Mouse (Mus musculus): ENCODE measurements at regions not wholly inside any gene's neighbourhood (a gene's known extent, or its start where the extent isn't known, plus 50 kb on each side); places are given as distances from the start of the nearest gene placed in this dataset.

GRCm38 (mm10) chr11:50547776-50548175 lies 54.1 kb upstream of the Adamts2 start:
- no peak for DNase-seq

- peak; percentile 52 to 58 for DNase-seq
These were observed 55.3 kb upstream of the Adamts2 start for GRCm38 (mm10) chr11:50546456-50547144.

GRCm38 (mm10) chr11:50545421-50545820 lies 56.5 kb upstream of the Adamts2 start:
- DNase-seq, result no peak

- DNase-seq, result peak; percentile 44 to 65
These were observed 61.7 kb upstream of the Adamts2 start for GRCm38 (mm10) chr11:50540136-50540535.

GRCm38 (mm10) chr11:50534266-50534665 lies 67.6 kb upstream of the Adamts2 start:
- no peak for DNase-seq

- no peak for DNase-seq
These were observed 74.0 kb upstream of the Adamts2 start for GRCm38 (mm10) chr11:50527923-50528322.

- DNase-seq, result no peak
These were observed 81.7 kb upstream of the Adamts2 start for GRCm38 (mm10) chr11:50520162-50520561.

- DNase-seq, result no peak
These were observed 77.0 kb upstream of the Rufy1 start for GRCm38 (mm10) chr11:50507882-50508281.

- no peak for DNase-seq
These were observed 76.5 kb upstream of the Rufy1 start for GRCm38 (mm10) chr11:50507498-50507824.

- DNase-seq, result no peak
These were observed 76.0 kb upstream of the Rufy1 start for GRCm38 (mm10) chr11:50506820-50507497.

- DNase-seq, result no peak
These were observed 70.4 kb upstream of the Rufy1 start for GRCm38 (mm10) chr11:50501352-50501751.

GRCm38 (mm10) chr11:50493123-50493476 lies 62.2 kb upstream of the Rufy1 start:
- no peak for DNase-seq

- DNase-seq, result no peak
These were observed 61.6 kb upstream of the Rufy1 start for GRCm38 (mm10) chr11:50492399-50493122.

GRCm38 (mm10) chr11:50483821-50484220 lies 52.9 kb upstream of the Rufy1 start:
- no peak for DNase-seq

- no peak for DNase-seq
These were observed 52.2 kb upstream of the Rufy1 start for GRCm38 (mm10) chr11:50483116-50483515.

GRCm38 (mm10) chr11:50482607-50483006 lies 51.7 kb upstream of the Rufy1 start:
- DNase-seq, result no peak

All from heart, adult 18-20 months (tissue).